Mouse (Mus musculus) left cerebral cortex, adult 18-20 months (tissue): ENCODE results near the gene Olfr482. TPM values are rescaled to one million over a fixed set of nuclear protein-coding genes. Genes with fewer than 3 reads are reported as not detected.

ENCODE experiments used
- DNase-seq, 2 experiments: peaks; one replicate each; pipeline ENCODE4 v3.0.0; 2021 to 2022; ENCODE audit warnings: low spot score in 2 of 2, mixed read lengths in 1 of 2
- long read RNA-seq, 2 experiments: library from polyadenylated mRNA; stranded (forward); transcript quantifications; one replicate each; pipeline ENCODE4 v2.0.0; 2021
- total RNA-seq, 2 experiments: library from RNA; stranded (reverse); gene quantifications; 2 replicates each; pipeline ENCODE4 v1.2.3; 2021

Olfr482 gene
- total RNA-seq, result 1 to 10 TPM; 2.4 to 2.6 TPM
- long read RNA-seq, experiment 1, result 0 reads
- long read RNA-seq, experiment 2, result 0 reads

DNA sequence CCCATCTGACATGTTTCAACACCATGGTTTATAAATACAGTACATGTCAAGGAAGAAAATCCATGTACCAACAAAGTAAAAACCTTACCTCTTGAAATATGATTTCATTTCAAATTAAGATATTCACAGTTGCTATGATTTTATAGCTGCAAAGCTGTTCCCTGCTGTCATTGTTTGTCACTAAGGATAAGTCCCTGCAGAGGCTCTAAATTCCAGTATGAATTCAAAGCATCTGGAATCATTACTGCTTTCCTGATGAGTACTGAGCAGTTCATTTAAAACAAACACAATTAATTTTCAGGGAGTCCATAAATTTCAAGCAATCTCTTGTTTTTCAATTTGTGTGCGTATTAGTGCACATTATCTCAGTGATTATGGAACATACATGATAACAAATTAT lies at the start of gene Olfr482:
TSS of gene Olfr482 (minus strand) at position 101 of the 400 bp plus-strand sequence.
- no peak for DNase-seq

DNA sequence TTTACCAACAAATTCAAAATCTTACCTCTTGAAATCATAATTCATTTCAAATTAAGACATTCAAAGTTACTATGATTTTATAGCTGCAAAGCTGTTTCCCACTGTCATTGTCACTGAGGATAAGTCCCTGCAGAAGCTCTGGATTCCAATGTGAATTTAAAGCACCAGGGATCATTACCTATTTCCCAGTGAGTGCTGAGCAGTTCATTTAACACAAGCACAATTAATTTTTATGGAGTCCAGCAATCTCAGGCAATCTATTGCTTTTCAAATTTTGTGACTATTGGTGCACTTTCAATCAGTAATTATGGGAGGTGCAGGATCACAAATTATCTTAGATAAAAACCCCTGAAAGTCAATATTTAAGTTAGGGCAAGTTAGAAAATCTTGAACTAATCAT lies 30.0 kb upstream of the Olfr482 start, which contains the start of gene Olfr484:
TSS of gene Olfr484 (minus strand) at position 101 of the 400 bp plus-strand sequence.
- no peak for DNase-seq

DNA sequence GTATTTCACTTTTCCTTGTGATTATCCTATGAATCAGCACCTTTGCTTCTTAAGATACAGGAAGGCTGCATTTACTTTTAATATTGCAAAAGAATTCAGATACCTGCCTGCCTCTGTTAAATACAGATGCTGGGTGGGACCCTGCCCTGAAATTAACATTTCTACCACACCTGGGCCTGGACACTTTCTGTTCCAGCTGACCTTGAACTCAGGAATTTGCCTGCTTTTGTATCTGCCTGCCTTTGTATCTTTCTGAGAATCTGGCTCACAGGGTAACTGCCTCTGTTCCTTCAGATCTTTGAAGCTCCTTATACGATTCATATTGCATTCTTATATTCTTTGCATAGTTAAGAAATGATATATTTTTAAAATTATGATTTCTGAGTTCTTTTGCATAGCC lies 24.0 kb upstream of the Olfr482 start:
- no peak for DNase-seq

DNA sequence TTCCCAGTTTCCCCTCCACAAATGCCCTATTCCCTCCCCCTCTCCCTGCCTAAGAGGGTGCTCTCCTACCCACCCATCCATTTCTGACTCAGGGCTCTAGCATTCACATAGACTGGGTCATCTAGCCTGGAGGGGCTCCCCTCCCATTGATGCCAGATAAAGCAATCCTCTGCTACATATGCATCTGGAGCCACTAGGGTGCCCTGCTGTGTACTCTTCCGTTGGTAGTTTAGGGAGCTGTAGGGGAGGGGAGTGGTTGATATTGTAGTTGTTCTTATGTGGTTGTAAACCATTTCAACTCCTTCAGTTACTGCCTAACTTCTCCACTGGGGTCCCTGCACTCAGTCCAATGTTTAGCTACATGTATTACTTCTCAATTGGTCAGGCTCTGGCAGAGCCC lies 23.3 kb upstream of the Olfr482 start:
- no peak for DNase-seq

DNA sequence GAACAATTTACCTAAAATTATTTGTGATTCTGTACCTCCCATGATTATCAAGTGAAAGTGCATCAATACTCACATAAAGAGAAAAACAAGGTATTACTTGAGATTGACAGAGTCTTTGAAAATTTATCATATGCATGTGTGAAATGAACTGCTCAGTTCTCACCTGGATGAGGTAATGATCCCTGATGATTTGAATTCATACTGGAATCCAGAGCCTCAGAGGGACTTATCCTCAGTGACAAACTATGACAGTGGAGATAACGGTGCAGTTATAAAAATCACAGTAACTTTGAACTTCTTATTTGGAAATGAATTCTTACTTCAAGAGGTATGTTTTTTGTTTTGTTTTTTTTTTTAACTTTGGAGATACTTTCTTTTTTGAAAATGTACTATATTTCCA lies 3.2 kb upstream of the Olfr482 start, which contains the start of gene Olfr483:
TSS of gene Olfr483 (plus strand) at position 301 of the 400 bp plus-strand sequence.
- no peak for DNase-seq

DNA sequence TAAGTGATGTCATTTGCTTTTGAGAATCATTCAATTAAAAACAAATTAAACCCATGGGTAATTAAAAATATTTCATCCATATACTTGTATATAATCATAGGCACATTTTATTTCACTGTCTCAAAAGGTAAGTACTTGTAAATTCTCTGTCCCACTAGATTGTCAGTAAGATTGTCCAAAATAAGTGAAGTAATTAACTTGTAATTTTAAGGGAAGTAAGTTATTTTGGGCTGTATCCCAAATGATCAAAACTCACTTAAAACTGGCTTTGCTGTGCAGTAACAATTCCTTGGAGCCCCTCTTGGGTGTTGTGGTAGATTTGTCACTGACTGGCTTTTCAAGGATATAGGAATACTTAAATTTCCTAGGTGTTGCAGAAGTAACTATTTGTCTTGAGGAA lies 17.8 kb downstream of the Olfr482 start, which contains the start of gene Olfr481:
TSS of gene Olfr481 (plus strand) at position 301 of the 400 bp plus-strand sequence.
- no peak for DNase-seq

DNA sequence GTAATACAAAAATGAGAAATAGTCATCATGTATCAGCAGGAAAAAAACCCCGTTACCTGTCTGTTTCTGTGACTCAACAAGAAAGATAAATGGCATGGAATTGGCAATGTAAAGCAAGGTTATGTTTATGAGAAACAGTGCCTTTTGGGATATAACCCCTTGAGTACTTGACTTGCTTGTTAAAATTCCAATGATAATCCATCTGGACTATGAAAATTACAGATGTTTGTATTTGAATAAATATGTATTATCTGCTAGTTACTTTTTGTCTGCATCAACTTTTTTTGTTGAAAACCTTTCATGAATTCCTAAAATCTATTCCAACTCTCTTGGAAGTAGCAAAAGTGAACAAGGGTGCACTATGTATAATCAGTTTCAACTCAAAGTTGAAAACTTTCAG lies 30.1 kb downstream of the Olfr482 start, which contains the start of gene Olfr480:
TSS of gene Olfr480 (minus strand) at position 101 of the 400 bp plus-strand sequence.
- DNase-seq, result no peak

DNA sequence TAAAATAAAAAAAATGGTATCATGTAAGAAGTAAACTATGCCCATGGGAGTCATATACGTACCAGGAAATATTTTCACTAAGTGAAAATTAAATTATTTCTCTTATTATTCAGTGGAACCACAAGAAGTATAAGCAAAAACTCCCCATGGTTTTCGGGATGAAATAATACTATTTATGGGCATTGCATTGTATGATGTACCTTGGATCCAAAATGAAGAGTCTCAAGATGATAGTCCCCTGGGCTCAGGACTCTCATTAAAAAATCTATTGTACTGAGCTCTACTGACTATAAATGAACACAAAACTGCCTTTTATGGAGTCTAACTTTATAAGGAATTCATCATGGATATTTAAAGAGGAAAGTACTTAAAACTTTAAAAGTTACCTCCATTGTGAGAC lies 47.0 kb downstream of the Olfr482 start, which contains the start of gene Olfr479:
TSS of gene Olfr479 (plus strand) at position 301 of the 400 bp plus-strand sequence.
- DNase-seq, result no peak

Other genes starting within 250 kb of the Olfr482 start
- not detected for gene Olfr472, start 199.7 kb downstream of the Olfr482 start, total RNA-seq
- gene Olfr473, start 167.1 kb downstream of the Olfr482 start, total RNA-seq, result not detected
- gene Olfr474, start 142.9 kb downstream of the Olfr482 start, total RNA-seq, result not detected
- not detected for gene Olfr476, start 132.8 kb downstream of the Olfr482 start, total RNA-seq
- not detected for gene Olfr477, start 110.9 kb downstream of the Olfr482 start, total RNA-seq
- not detected for gene Olfr478, start 63.6 kb downstream of the Olfr482 start, total RNA-seq
- not detected for gene Olfr479, start 46.9 kb downstream of the Olfr482 start, total RNA-seq
- gene Olfr480, start 30.2 kb downstream of the Olfr482 start, total RNA-seq, result not detected
- gene Olfr481, start 17.7 kb downstream of the Olfr482 start, total RNA-seq, result not detected
- gene Olfr483, start 3.3 kb upstream of the Olfr482 start, total RNA-seq, result not detected
- not detected for gene Olfr484, start 29.9 kb upstream of the Olfr482 start, total RNA-seq
- not detected for gene Olfr485, start 62.3 kb upstream of the Olfr482 start, total RNA-seq
- not detected for gene Olfr486, start 75.2 kb upstream of the Olfr482 start, total RNA-seq
- not detected for gene Olfr487, start 117.0 kb upstream of the Olfr482 start, total RNA-seq
- not detected for gene Olfr488, start 160.8 kb upstream of the Olfr482 start, total RNA-seq
- gene Olfr490, start 191.3 kb upstream of the Olfr482 start, total RNA-seq, result not detected
- not detected for gene Olfr491, start 215.9 kb upstream of the Olfr482 start, total RNA-seq
- gene Olfr492, start 226.1 kb upstream of the Olfr482 start, total RNA-seq, result not detected
- gene Olfr493, start 249.4 kb upstream of the Olfr482 start, total RNA-seq, result not detected